Mouse (Mus musculus) right cerebral cortex, postnatal 25 days (tissue): Measurements from ENCODE around the gene Smarca4.
A peak's percentile ranks its signal among the peaks of the same experiment; 100 is the strongest.
"Not testable (repeated sequence)": the region's sequence is repeated elsewhere in the genome, so short reads cannot be mapped to it uniquely, and the experiment has no call there.

ENCODE experiments used
- DNase-seq: peaks from one replicate; pipeline ENCODE4 v3.0.0; 2022

Smarca4 gene

GRCm38 (mm10) chr9:21670354-21670753, 54.4 kb downstream of the Smarca4 start:
- no peak for DNase-seq

GRCm38 (mm10) chr9:21671753-21672152, 55.8 kb downstream of the Smarca4 start:
- no peak for DNase-seq

GRCm38 (mm10) chr9:21677706-21678105, 61.7 kb downstream of the Smarca4 start:
- no peak for DNase-seq

GRCm38 (mm10) chr9:21680448-21680847, 64.5 kb downstream of the Smarca4 start:
- DNase-seq: no peak

GRCm38 (mm10) chr9:21682827-21683226, 66.9 kb downstream of the Smarca4 start:
- DNase-seq: no peak

GRCm38 (mm10) chr9:21683897-21684296, 67.9 kb downstream of the Smarca4 start:
- peak; percentile 38 for DNase-seq

- DNase-seq: no peak
These were observed 72.6 kb downstream of the Smarca4 start for GRCm38 (mm10) chr9:21688554-21688953.

- DNase-seq: no peak
These were observed 74.1 kb downstream of the Smarca4 start for GRCm38 (mm10) chr9:21690031-21690430.

GRCm38 (mm10) chr9:21691862-21692261, 75.9 kb downstream of the Smarca4 start:
- DNase-seq: no peak

- no peak for DNase-seq
These were observed 76.5 kb downstream of the Smarca4 start for GRCm38 (mm10) chr9:21692491-21692890.

- DNase-seq: no peak
These were observed 78.1 kb downstream of the Smarca4 start for GRCm38 (mm10) chr9:21694071-21694470.

- no peak for DNase-seq
These were observed 79.3 kb downstream of the Smarca4 start for GRCm38 (mm10) chr9:21695229-21695792.

GRCm38 (mm10) chr9:21697121-21697520, 81.2 kb downstream of the Smarca4 start:
- no peak for DNase-seq

- not testable (repeated sequence) for DNase-seq
These were observed 83.3 kb downstream of the Smarca4 start for GRCm38 (mm10) chr9:21699280-21699679.

GRCm38 (mm10) chr9:21701091-21701490, 85.1 kb downstream of the Smarca4 start:
- no peak for DNase-seq

- DNase-seq: no peak
These were observed 87.5 kb downstream of the Smarca4 start for GRCm38 (mm10) chr9:21703494-21703893.

GRCm38 (mm10) chr9:21706085-21706484, 90.1 kb downstream of the Smarca4 start:
- DNase-seq: no peak

GRCm38 (mm10) chr9:21706586-21707265, 90.8 kb downstream of the Smarca4 start:
- DNase-seq: no peak

GRCm38 (mm10) chr9:21709340-21709739, 93.4 kb downstream of the Smarca4 start:
- no peak for DNase-seq

- DNase-seq: no peak
These were observed 99.3 kb downstream of the Smarca4 start for GRCm38 (mm10) chr9:21715298-21715697.

GRCm38 (mm10) chr9:21717015-21717414, 101.0 kb downstream of the Smarca4 start:
- no peak for DNase-seq

GRCm38 (mm10) chr9:21721036-21721435, 105.1 kb downstream of the Smarca4 start:
- DNase-seq: no peak

GRCm38 (mm10) chr9:21723377-21724146, 107.6 kb downstream of the Smarca4 start, which contains the start of gene Ldlr:
Gene Ldlr (plus strand): TSS chr9:21723483.
- peak; percentile 71 for DNase-seq

GRCm38 (mm10) chr9:21724147-21724536, 108.2 kb downstream of the Smarca4 start:
- peak; percentile 90 for DNase-seq
